Mouse (Mus musculus): ENCODE measurements around the gene Qtrt2. TPM values are rescaled to one million over a fixed set of nuclear protein-coding genes. Genes with fewer than 3 reads are reported as not detected.

Qtrt2 gene
- polyA plus RNA-seq, 1 experiment from 2014 or later, result 36.9 TPM

- Histone ChIP-seq H3K27me3 (ENCODE audit: low read depth, poor library complexity, severe bottlenecking) (no peaks in the 10 kb centered on the region), H3K4me1 (no peaks in the 10 kb centered on the region), H3K36me3 (peaks cover 32% of the 10 kb centered on the region), H3K27ac (no peak overlapping the region), H3K4me3 (no peak overlapping the region), H3K9me3 (replicated peaks) (no peaks in the 10 kb centered on the region)
- WGBS, result 84% methylated on average over 6 of the region's 6 CpGs
- no peak for DNase-seq (ENCODE audit: low spot score)
Measured at GRCm38 (mm10) chr16:43860624-43861023, 66.0 kb downstream of the Qtrt2 start.

GRCm38 (mm10) chr16:43858941-43859476, 67.6 kb downstream of the Qtrt2 start:
- H3K36me3 ChIP-seq, result peaks cover 27% of the 10 kb centered on the region
- H3K27me3 ChIP-seq (ENCODE audit: low read depth, poor library complexity, severe bottlenecking), result no peaks in the 10 kb centered on the region
- WGBS, result 90% methylated on average over 5 of the region's 5 CpGs
- no peaks in the 10 kb centered on the region for H3K9me3 ChIP-seq (replicated peaks)
- H3K4me3 ChIP-seq, result no peak overlapping the region
- no peak overlapping the region for H3K27ac ChIP-seq
- no peak for DNase-seq (ENCODE audit: low spot score)
- no peaks in the 10 kb centered on the region for H3K4me1 ChIP-seq

GRCm38 (mm10) chr16:43849839-43850238, 76.8 kb downstream of the Qtrt2 start:
- H3K27me3 ChIP-seq (ENCODE audit: low read depth, poor library complexity, severe bottlenecking), result no peaks in the 10 kb centered on the region
- no peaks in the 10 kb centered on the region for H3K36me3 ChIP-seq
- no peaks in the 10 kb centered on the region for H3K9me3 ChIP-seq (replicated peaks)
- H3K4me1 ChIP-seq, result no peaks in the 10 kb centered on the region
- no peak overlapping the region for H3K27ac ChIP-seq
- H3K4me3 ChIP-seq, result no peak overlapping the region
- DNase-seq (ENCODE audit: low spot score), result no peak
- WGBS, result 78% methylated on average over 1 of the region's 1 CpGs

GRCm38 (mm10) chr16:43841236-43841635, 85.4 kb downstream of the Qtrt2 start:
- H3K4me3 ChIP-seq, result no peak overlapping the region
- H3K27ac ChIP-seq, result no peak overlapping the region
- WGBS, result 86% methylated on average over 1 of the region's 1 CpGs
- H3K4me1 ChIP-seq, result no peaks in the 10 kb centered on the region
- DNase-seq (ENCODE audit: low spot score), result no peak
- H3K9me3 ChIP-seq (replicated peaks), result no peaks in the 10 kb centered on the region
- H3K36me3 ChIP-seq, result no peaks in the 10 kb centered on the region
- H3K27me3 ChIP-seq (ENCODE audit: low read depth, poor library complexity, severe bottlenecking), result no peaks in the 10 kb centered on the region

GRCm38 (mm10) chr16:43831957-43832356, 94.7 kb downstream of the Qtrt2 start:
- 96% methylated on average over 2 of the region's 2 CpGs for WGBS
- H3K9me3 ChIP-seq (replicated peaks), result no peaks in the 10 kb centered on the region
- no peak overlapping the region for H3K27ac ChIP-seq
- H3K4me1 ChIP-seq, result no peaks in the 10 kb centered on the region
- no peak for DNase-seq (ENCODE audit: low spot score)
- H3K27me3 ChIP-seq (ENCODE audit: low read depth, poor library complexity, severe bottlenecking), result no peaks in the 10 kb centered on the region
- H3K36me3 ChIP-seq, result no peaks in the 10 kb centered on the region
- no peak overlapping the region for H3K4me3 ChIP-seq

GRCm38 (mm10) chr16:43827492-43827891, 99.1 kb downstream of the Qtrt2 start:
- Histone ChIP-seq H3K9me3 (replicated peaks) (no peaks in the 10 kb centered on the region), H3K4me1 (peaks cover 3% of the 10 kb centered on the region), H3K36me3 (no peaks in the 10 kb centered on the region), H3K27ac (no peak overlapping the region), H3K4me3 (no peak overlapping the region), H3K27me3 (ENCODE audit: low read depth, poor library complexity, severe bottlenecking) (no peaks in the 10 kb centered on the region)
- WGBS, result 79% methylated on average over 3 of the region's 3 CpGs
- DNase-seq (ENCODE audit: low spot score), result no peak

GRCm38 (mm10) chr16:43818404-43818803, 108.2 kb downstream of the Qtrt2 start:
- Histone ChIP-seq H3K27me3 (ENCODE audit: low read depth, poor library complexity, severe bottlenecking) (no peaks in the 10 kb centered on the region), H3K9me3 (replicated peaks) (no peaks in the 10 kb centered on the region), H3K27ac (no peak overlapping the region), H3K4me3 (no peak overlapping the region), H3K4me1 (peaks cover 8% of the 10 kb centered on the region), H3K36me3 (no peaks in the 10 kb centered on the region)
- 95% methylated on average over 6 of the region's 6 CpGs for WGBS
- DNase-seq (ENCODE audit: low spot score), result no peak

- Histone ChIP-seq H3K36me3 (no peaks in the 10 kb centered on the region), H3K4me1 (no peaks in the 10 kb centered on the region), H3K4me3 (no peak overlapping the region), H3K27ac (no peak overlapping the region), H3K27me3 (ENCODE audit: low read depth, poor library complexity, severe bottlenecking) (no peaks in the 10 kb centered on the region), H3K9me3 (replicated peaks) (no peaks in the 10 kb centered on the region)
- WGBS, result 65% methylated on average over 5 of the region's 5 CpGs
- DNase-seq (ENCODE audit: low spot score), result no peak
Measured at GRCm38 (mm10) chr16:43816321-43816720, 110.3 kb downstream of the Qtrt2 start.

GRCm38 (mm10) chr16:43814644-43815043, 112.0 kb downstream of the Qtrt2 start:
- Histone ChIP-seq H3K36me3 (no peaks in the 10 kb centered on the region), H3K27me3 (ENCODE audit: low read depth, poor library complexity, severe bottlenecking) (no peaks in the 10 kb centered on the region), H3K4me1 (no peaks in the 10 kb centered on the region), H3K9me3 (replicated peaks) (no peaks in the 10 kb centered on the region), H3K4me3 (no peak overlapping the region), H3K27ac (no peak overlapping the region)
- no peak for DNase-seq (ENCODE audit: low spot score)
- 61% methylated on average over 4 of the region's 4 CpGs for WGBS

Other genes starting within 250 kb of the Qtrt2 start
- not detected in 2 replicates for gene Drd3, start 172.8 kb downstream of the Qtrt2 start, polyA plus RNA-seq (2016; fragmentation: Nextera tagmentation; extraction: Ambion mirVana)
- 13.9 and 14.8 TPM in 2 replicates for gene Ccdc191, start 37.0 kb downstream of the Qtrt2 start, polyA plus RNA-seq (2016; fragmentation: Nextera tagmentation; extraction: Ambion mirVana)
- 1.1 and 1.2 TPM in 2 replicates for gene Zdhhc23, start 53.0 kb upstream of the Qtrt2 start, polyA plus RNA-seq (2016; fragmentation: Nextera tagmentation; extraction: Ambion mirVana)
- gene Gramd1c, start 136.5 kb upstream of the Qtrt2 start, polyA plus RNA-seq (2016; fragmentation: Nextera tagmentation; extraction: Ambion mirVana), result 3.4 and 6.3 TPM in 2 replicates
- 32.6 and 34.4 TPM in 2 replicates for gene Atp6v1a, start 212.9 kb upstream of the Qtrt2 start, polyA plus RNA-seq (2016; fragmentation: Nextera tagmentation; extraction: Ambion mirVana)
- 138 and 141 TPM in 2 replicates for gene Naa50, start 213.0 kb upstream of the Qtrt2 start, polyA plus RNA-seq (2016; fragmentation: Nextera tagmentation; extraction: Ambion mirVana)
- 3.2 and 4.2 TPM in 2 replicates for gene Usf3, start 246.4 kb upstream of the Qtrt2 start, polyA plus RNA-seq (2016; fragmentation: Nextera tagmentation; extraction: Ambion mirVana)

Data from limb, embryonic 10.5 days (tissue).